Mouse (Mus musculus): ENCODE measurements at regions not wholly inside any gene's neighbourhood (a gene's known extent, or its start where the extent isn't known, plus 50 kb on each side); places are given as distances from the start of the nearest gene placed in this dataset.

GRCm38 (mm10) chr15:62203951-62204905 is 1281.4 kb upstream of the A1bg start:
- no peak for DNase-seq

- no peak for DNase-seq
These were observed 1280.1 kb upstream of the A1bg start for GRCm38 (mm10) chr15:62202781-62203375.

- no peak for DNase-seq
These were observed 1275.9 kb upstream of the A1bg start for GRCm38 (mm10) chr15:62198721-62199120.

- DNase-seq = no peak
These were observed 1275.4 kb upstream of the A1bg start for GRCm38 (mm10) chr15:62198194-62198593.

- no peak for DNase-seq
These were observed 1272.6 kb upstream of the A1bg start for GRCm38 (mm10) chr15:62195440-62195839.

GRCm38 (mm10) chr15:62192706-62193105 is 1269.9 kb upstream of the A1bg start:
- DNase-seq = no peak

GRCm38 (mm10) chr15:62191641-62192040 is 1268.8 kb upstream of the A1bg start:
- DNase-seq = no peak

GRCm38 (mm10) chr15:62190977-62191614 is 1268.3 kb upstream of the A1bg start:
- DNase-seq = no peak

GRCm38 (mm10) chr15:62190224-62190910 is 1267.6 kb upstream of the A1bg start:
- DNase-seq = no peak

GRCm38 (mm10) chr15:62189565-62190181 is 1266.9 kb upstream of the A1bg start:
- DNase-seq = no peak

- DNase-seq = no peak
These were observed 1263.7 kb upstream of the A1bg start for GRCm38 (mm10) chr15:62186548-62186947.

- DNase-seq = no peak
These were observed 1261.0 kb upstream of the A1bg start for GRCm38 (mm10) chr15:62183803-62184202.

GRCm38 (mm10) chr15:62181454-62181910 is 1258.7 kb upstream of the A1bg start:
- DNase-seq = no peak

- DNase-seq = no peak
These were observed 1257.9 kb upstream of the A1bg start for GRCm38 (mm10) chr15:62180718-62181117.

- no peak for DNase-seq
These were observed 1257.0 kb upstream of the A1bg start for GRCm38 (mm10) chr15:62179801-62180200.

GRCm38 (mm10) chr15:62178568-62178967 is 1255.8 kb upstream of the A1bg start:
- no peak for DNase-seq

- DNase-seq = no peak
These were observed 1255.1 kb upstream of the A1bg start for GRCm38 (mm10) chr15:62177768-62178410.

- no peak for DNase-seq
These were observed 1253.3 kb upstream of the A1bg start for GRCm38 (mm10) chr15:62176076-62176475.

- DNase-seq = no peak
These were observed 1251.1 kb upstream of the A1bg start for GRCm38 (mm10) chr15:62173633-62174543.

GRCm38 (mm10) chr15:62171632-62172031 is 1248.8 kb upstream of the A1bg start:
- DNase-seq = no peak

- DNase-seq = no peak
These were observed 1248.4 kb upstream of the A1bg start for GRCm38 (mm10) chr15:62171167-62171566.

All from cerebellum, adult 18-20 months (tissue).